Mouse (Mus musculus): Measurements from ENCODE around the gene Fam210b. TPM values are rescaled to one million over a fixed set of nuclear protein-coding genes. Genes with fewer than 3 reads are reported as not detected.

The Fam210b gene
- total RNA-seq, 2 experiments from 2014 or later = 2.9 to 3.3 TPM

DNA sequence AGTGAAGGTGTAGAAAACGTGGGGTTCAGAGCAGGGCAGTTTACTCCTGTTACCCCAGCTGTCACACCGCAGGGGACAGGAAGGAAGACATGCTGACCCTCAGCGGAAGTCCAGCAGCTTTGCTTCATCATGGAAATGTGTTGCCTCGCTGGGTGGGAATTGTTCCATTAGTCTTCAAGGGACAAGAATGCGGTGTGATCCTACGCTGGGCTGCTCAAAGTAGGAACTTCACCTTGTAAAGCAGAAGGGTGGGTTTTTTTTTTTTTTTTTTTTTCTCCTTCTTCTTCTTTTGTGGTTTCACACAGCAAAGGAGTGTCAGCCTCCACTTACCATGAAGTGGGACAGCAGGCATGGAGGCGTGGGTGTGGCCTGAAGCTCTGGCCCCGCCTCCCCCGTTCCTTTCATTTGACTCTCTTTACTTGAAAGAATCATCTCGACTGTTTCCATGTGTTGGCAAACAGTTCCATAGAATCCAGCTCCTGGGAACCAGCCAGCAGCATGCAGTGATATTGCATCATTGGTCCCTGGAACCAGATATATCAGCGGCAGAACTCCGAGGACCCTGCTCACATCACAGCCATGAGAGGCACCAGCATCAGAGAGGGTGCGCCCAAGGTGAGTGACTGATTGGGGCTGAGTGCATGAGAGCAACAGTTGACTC is 48.2 kb downstream of the Fam210b start, which contains the start of gene Cass4:
TSS of gene Cass4 (plus strand) at position 404 of the 661 bp plus-strand sequence.
- intact Hi-C loops (cut with DNase I; ENCODE audit: low total_unique reads) = no loop called here
- DNase-seq = no peak

DNA sequence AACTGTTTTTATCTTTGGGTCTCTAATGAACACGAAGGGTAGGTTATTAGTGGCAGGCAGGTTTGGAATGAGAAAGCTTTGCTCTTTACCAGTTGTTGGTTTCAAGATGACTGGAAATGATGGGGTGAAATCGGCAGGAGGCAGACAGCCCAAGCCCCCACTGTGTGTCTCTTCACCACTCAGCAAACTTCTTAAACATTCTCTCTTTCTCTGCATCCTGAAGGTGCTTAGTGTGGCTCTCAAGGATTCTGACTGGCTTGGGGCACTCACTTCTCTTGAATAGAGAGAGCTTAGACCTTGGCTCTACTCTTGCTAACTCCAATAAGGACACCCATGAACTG is 48.7 kb downstream of the Fam210b start:
- no peak for DNase-seq

DNA sequence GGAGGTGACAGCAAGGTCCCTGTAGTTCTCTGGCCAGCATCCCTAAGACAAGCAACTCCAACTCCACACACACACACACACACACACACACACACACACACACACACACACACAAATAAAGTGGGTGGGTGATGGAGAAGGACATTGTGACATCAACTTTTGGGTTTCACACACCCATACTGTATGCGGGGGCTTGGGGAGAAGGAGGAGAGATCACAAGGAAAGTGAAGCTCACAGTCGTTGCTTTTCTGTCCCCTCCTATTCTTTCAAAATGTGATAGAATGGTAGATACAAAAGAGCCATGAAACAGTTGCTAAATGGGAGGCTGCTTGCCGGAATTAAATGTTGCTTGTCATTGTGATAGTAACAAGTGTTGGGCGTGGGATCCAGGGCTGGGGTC is 49.3 kb downstream of the Fam210b start:
- intact Hi-C loops (cut with DNase I; ENCODE audit: low total_unique reads) = no loop called here
- no peak for DNase-seq

More for the DNA sequence above, 48.7 kb downstream of the Fam210b start:
- intact Hi-C loops (cut with DNase I; ENCODE audit: low total_unique reads) = no loop called here

DNA sequence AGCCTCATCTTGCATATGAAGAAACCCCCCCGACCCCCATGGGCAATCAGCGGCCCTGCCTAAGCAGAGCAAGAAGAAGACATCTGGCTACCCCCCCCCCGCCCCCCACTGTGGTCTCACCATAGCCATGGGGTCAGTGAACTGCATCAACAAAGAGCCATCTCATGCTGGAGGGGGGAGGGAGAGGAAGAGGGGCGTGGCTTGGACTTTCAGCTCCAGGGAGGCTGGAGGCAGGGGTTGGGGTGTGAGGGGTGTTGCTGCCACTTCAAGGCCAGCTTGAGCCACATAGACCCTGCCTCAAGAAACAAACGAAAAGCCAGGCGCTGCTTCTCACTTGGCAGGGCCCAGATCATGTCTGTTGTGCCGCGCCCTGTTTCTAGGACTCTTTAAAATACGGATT is 50.6 kb downstream of the Fam210b start:
- intact Hi-C loops (cut with DNase I; ENCODE audit: low total_unique reads) = no loop called here
- DNase-seq = no peak

DNA sequence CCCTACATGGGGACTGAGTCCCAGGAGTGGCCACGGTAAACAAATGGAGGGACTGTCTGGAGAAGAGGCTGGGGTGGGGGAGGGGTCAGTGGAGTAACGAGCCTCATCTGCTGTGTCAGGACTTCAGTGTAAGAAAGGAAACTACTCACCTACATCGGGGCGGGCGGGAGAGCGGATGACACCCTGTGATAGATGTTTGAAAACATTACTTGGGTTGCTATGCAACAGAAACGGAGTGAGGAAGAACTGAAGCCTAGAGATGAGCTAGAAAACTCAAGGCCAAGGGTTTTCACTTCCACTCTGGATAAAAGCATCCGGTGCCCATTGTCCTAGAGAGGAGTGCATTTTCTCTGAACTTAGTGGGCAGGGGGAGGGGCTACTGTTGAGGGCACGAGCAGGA is 54.5 kb downstream of the Fam210b start:
- no peak for DNase-seq
- intact Hi-C loops (cut with DNase I; ENCODE audit: low total_unique reads) = no loop called here

DNA sequence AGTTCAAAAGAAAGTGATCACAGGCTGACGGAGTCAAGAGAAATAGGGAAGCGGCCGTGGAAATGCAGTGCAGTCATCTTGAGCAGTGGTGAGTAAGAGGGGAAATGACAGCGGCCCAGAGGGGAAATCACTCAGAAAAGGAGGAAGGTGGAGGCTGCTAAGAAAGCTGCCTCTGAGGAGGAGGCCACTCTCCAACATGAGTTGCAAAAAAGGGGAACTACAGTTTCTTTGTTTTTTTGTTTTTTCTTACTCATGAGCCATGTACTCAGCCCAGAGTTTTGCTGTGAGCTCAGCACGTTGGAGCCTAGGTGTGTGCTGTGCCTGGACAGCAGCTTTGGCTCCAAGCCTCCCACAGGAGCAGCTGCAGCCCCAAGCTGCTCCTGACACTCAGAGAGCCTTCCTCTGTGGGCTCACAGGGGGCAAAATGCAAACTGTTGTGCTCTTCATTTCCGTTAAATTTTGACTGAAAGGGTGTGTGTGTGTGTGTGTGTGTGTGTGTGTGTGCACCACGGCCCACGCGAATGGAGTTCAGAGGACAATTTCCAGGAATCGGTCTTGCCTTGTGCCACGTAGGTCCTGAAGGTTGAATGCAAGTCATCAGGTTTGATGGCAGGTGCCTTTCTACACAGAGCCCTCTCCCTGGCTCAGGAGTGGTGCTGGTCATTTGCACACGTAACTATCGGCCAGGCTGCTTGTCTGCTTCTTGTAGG is 55.9 kb downstream of the Fam210b start:
- no peak for DNase-seq
- intact Hi-C loops (cut with DNase I; ENCODE audit: low total_unique reads) = no loop called here

DNA sequence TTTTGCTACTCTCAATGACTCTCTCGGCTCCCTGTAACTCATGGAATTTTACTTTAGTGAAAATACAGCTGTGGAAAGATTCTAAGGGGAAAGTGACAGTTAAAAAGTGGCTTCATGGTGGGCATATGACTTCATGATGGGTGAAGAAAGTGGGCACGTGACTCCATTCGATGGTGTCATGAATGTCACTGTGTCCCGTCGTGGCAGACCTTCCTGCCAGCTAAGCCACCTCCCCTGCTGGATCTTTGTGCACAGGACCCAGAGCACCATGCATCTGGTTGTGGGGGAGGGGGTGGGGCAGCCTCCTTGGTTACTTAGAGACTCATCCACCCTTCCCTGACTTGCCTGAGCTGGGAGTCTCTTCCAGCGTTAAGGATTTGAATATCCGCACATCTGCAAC is 58.9 kb downstream of the Fam210b start:
- intact Hi-C loops (cut with DNase I; ENCODE audit: low total_unique reads) = no loop called here
- DNase-seq = no peak

DNA sequence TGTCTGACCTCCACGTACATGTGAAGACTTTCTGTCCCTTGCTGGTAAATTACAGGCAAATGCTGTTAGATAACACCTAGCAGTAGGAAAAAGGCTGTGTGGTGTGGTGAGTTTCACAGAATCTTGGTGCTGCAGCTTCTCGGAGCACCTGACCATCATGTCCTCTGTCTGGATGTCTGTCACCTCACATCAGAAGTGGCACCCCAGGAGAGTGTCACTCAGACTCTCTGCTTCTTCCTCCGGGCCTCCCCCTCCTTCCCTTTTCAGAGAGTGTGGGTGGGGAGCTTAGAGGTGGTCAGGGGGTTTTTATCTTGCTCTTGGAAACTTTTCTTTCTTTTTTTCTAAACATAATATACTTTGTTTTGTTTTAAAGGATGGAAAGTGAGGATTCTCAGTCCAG is 59.6 kb downstream of the Fam210b start:
- no peak for DNase-seq
- intact Hi-C loops (cut with DNase I; ENCODE audit: low total_unique reads) = no loop called here

Other genes with a start within 250 kb of the Fam210b start
- not detected for gene Mc3r, start 97.1 kb upstream of the Fam210b start, total RNA-seq (2021)
- 1 to 10 TPM; 4.2 to 4.3 TPM for gene Aurka, start 25.0 kb downstream of the Fam210b start, total RNA-seq (2021)
- 10 to 100 TPM; 16.4 to 19.3 TPM for gene Cstf1, start 25.1 kb downstream of the Fam210b start, total RNA-seq (2021)
- under 1 TPM; 0.18 to 0.55 TPM for gene Cass4, start 48.2 kb downstream of the Fam210b start, total RNA-seq (2021)
- gene Rtf2, start 95.0 kb downstream of the Fam210b start, total RNA-seq (2021) = 10 to 100 TPM; 30.8 to 32.9 TPM
- not detected for gene Gcnt7, start 113.0 kb downstream of the Fam210b start, total RNA-seq (2021)
- gene Fam209, start 127.0 kb downstream of the Fam210b start, total RNA-seq (2021) = under 1 TPM in 1 of 2 experiments, not detected in 1; 0.58 TPM
- gene Tfap2c, start 204.0 kb downstream of the Fam210b start, total RNA-seq (2021) = not detected